In genomic region chr5:130405201-130405600, GRCm38 (mm10) we compare ENCODE assay signal across 9 mouse cellular contexts. TPM values are rescaled to one million over a fixed set of nuclear protein-coding genes. Genes with fewer than 3 reads are reported as not detected.
DNase-seq lines count a peak whose midpoint lies in the region; ATAC-seq and TF ChIP-seq lines count a peak whose summit lies in the region.
"Had no signal": no experiment of that assay in that cellular context is flagged by ENCODE, and none has a peak within 500 bp of the region (broad histone marks: within the 10 kb centered on the region; RNA-seq: fewer than 3 reads in every experiment).

No protein-coding gene starts in this region.

- H3K27me3 ChIP-seq in hindbrain, embryonic 10.5 days (ENCODE audit: insufficient read depth, poor library complexity, severe bottlenecking): no peaks in the 10 kb centered on the region
- no peaks in the 10 kb centered on the region for H3K27me3 ChIP-seq in hindbrain, embryonic 12.5 days
- no peaks in the 10 kb centered on the region for H3K27me3 ChIP-seq in CH12.LX (replicated peaks)
- no peaks in the 10 kb centered on the region for H3K27me3 ChIP-seq in embryonic facial prominence, embryonic 11.5 days (ENCODE audit: control insufficient read depth, insufficient read depth, low read length)

- TF ChIP-seq POLR2A in CH12.LX (IDR thresholded peaks at IDR 0.05; ENCODE audit: low read depth, low read length): no peak

- H3K36me3 ChIP-seq in hindbrain, embryonic 10.5 days: no peaks in the 10 kb centered on the region
- no peaks in the 10 kb centered on the region for H3K36me3 ChIP-seq in hindbrain, embryonic 12.5 days
- H3K36me3 ChIP-seq in CH12.LX (replicated peaks in 1 of 2; ENCODE audit: control insufficient read depth in 1 of 2, insufficient read depth in 1 of 2, low read length in 1 of 2): no peaks in the 10 kb centered on the region
- no peaks in the 10 kb centered on the region for H3K36me3 ChIP-seq in embryonic facial prominence, embryonic 11.5 days (replicated peaks; ENCODE audit: control insufficient read depth, insufficient read depth, low read depth, low read length)

- ATAC-seq in hindbrain, embryonic 12.5 days (ENCODE audit: low FRiP score): no peak
- no peak for ATAC-seq in embryonic facial prominence, embryonic 11.5 days (replicated peaks; ENCODE audit: insufficient number of reproducible peaks, low FRiP score, low TSS enrichment, low read depth)
- no peak for ATAC-seq in inflammation-experienced regulatory T-cells, adult 6 months

- DNase-seq in hindbrain, embryonic 10.5 days (ENCODE audit: low spot score): peak; percentile 57
- DNase-seq in CH12.LX (ENCODE audit: extremely low read depth): peak; percentile 41
- DNase-seq in adrenal gland, postnatal 36 days: peak; percentile 73 to 74
- peak; percentile 57 for DNase-seq in embryonic facial prominence, embryonic 11.5 days (ENCODE audit: low spot score)
- DNase-seq in layer of hippocampus, postnatal 25 days (ENCODE audit: extremely low spot score in 1 of 2, low spot score in 1 of 2): peak; percentile 50 to 70
- DNase-seq in naive thymus-derived CD4-positive, alpha-beta T cell, adult 2 months (ENCODE audit: low read depth): peak; percentile 5

- H3K4me2 ChIP-seq in hindbrain, embryonic 12.5 days (replicated peaks): no peak overlapping the region
- H3K4me2 ChIP-seq in CH12.LX (ENCODE audit: insufficient read depth, low read depth, poor library complexity, severe bottlenecking): no peak overlapping the region
- no peak overlapping the region for H3K4me2 ChIP-seq in embryonic facial prominence, embryonic 11.5 days (ENCODE audit: low read depth, low read length)

- H3K79me2 ChIP-seq in CH12.LX (replicated peaks; ENCODE audit: control insufficient read depth, extremely low read depth, insufficient read depth, poor library complexity, severe bottlenecking): no peaks in the 10 kb centered on the region

- H3K9ac ChIP-seq in hindbrain, embryonic 12.5 days: no peak overlapping the region
- no peak overlapping the region for H3K9ac ChIP-seq in CH12.LX (ENCODE audit: insufficient read depth, low read depth)
- no peak overlapping the region for H3K9ac ChIP-seq in embryonic facial prominence, embryonic 11.5 days (replicated peaks; ENCODE audit: low read length)

- H3K4me3 ChIP-seq in hindbrain, embryonic 10.5 days: no peak overlapping the region
- H3K4me3 ChIP-seq in hindbrain, embryonic 12.5 days: no peak overlapping the region
- H3K4me3 ChIP-seq in CH12.LX (replicated peaks in 1 of 3; ENCODE audit: low read depth in 2 of 3, low read length in 2 of 3, poor library complexity in 1 of 3): no peak overlapping the region
- H3K4me3 ChIP-seq in embryonic facial prominence, embryonic 11.5 days (ENCODE audit: low read depth, low read length): no peak overlapping the region

- in situ Hi-C loops in CH12.LX (cut with MboI; ENCODE audit: low pct_ligation_motif_present, low pct_unique_long_range_greater_than_20kb, low sequenced_read_pairs): loop anchor here (10.0 kb wide), 1 partner anchor 450 kb away; no protein-coding TSS in a partner anchor

- TF ChIP-seq EP300 in CH12.LX (IDR thresholded peaks at IDR 0.05; ENCODE audit: low read length): no peak

- peak; percentile 82 to 83 for TF ChIP-seq CTCF in CH12.LX (conservative IDR thresholded peaks at IDR 0.05 in 1 of 2, IDR thresholded peaks at IDR 0.05 in 1 of 2; ENCODE audit: low read depth in 2 of 2, low read length in 2 of 2)

- 37% methylated on average over 1 of the region's 1 CpGs for WGBS in hindbrain, embryonic 10.5 days
- 42% methylated on average over 1 of the region's 1 CpGs for WGBS in hindbrain, embryonic 12.5 days
- WGBS in embryonic facial prominence, embryonic 11.5 days: 42% methylated on average over 1 of the region's 1 CpGs

- 0 out of 2 replicates have a peak, but pooled peaks cover 12% of the 10 kb centered on the region for H3K9me3 ChIP-seq in hindbrain, embryonic 10.5 days
- H3K9me3 ChIP-seq in hindbrain, embryonic 12.5 days (replicated peaks): peaks cover 12% of the 10 kb centered on the region; the same call in 1 of the 2 replicates
- H3K9me3 ChIP-seq in CH12.LX (replicated peaks; ENCODE audit: low read length): peaks cover 24% of the 10 kb centered on the region
- no peaks in the 10 kb centered on the region for H3K9me3 ChIP-seq in embryonic facial prominence, embryonic 11.5 days (replicated peaks; ENCODE audit: control insufficient read depth, low read length)

- peak; percentile 57 for TF ChIP-seq RAD21 in CH12.LX (IDR thresholded peaks at IDR 0.05; ENCODE audit: low read depth, low read length)

- no peaks in the 10 kb centered on the region for H3K4me1 ChIP-seq in hindbrain, embryonic 10.5 days (replicated peaks)
- H3K4me1 ChIP-seq in hindbrain, embryonic 12.5 days: no peaks in the 10 kb centered on the region
- H3K4me1 ChIP-seq in CH12.LX (ENCODE audit: control insufficient read depth in 1 of 2, insufficient read depth in 2 of 2): no peaks in the 10 kb centered on the region
- H3K4me1 ChIP-seq in embryonic facial prominence, embryonic 11.5 days (ENCODE audit: control insufficient read depth, insufficient read depth, low read length): no peaks in the 10 kb centered on the region

- H3K27ac ChIP-seq in hindbrain, embryonic 10.5 days: no peak overlapping the region
- H3K27ac ChIP-seq in hindbrain, embryonic 12.5 days: no peak overlapping the region
- H3K27ac ChIP-seq in CH12.LX (ENCODE audit: insufficient read depth, low read depth): no peak overlapping the region
- no peak overlapping the region for H3K27ac ChIP-seq in embryonic facial prominence, embryonic 11.5 days (replicated peaks; ENCODE audit: low read depth, low read length)
- H3K27ac ChIP-seq: macrophage had no signal

- dilution Hi-C loops in CH12.LX (cut with MboI; ENCODE audit: extremely low pct_ligation_motif_present, extremely low pct_unique_long_range_greater_than_20kb, low sequenced_read_pairs): no loop called here

TF ChIP-seq in CH12.LX, 34 proteins besides CTCF, POLR2A, EP300 and RAD21:
- TF ChIP-seq ZC3H11A (IDR thresholded peaks at IDR 0.05; ENCODE audit: low read depth, low read length): 0 out of 2 replicates have a peak, but pooled peaks have one; percentile 17
- no peak for TF ChIP-seq USF2 (conservative IDR thresholded peaks at IDR 0.05; ENCODE audit: low read depth, low read length)
- no peak for TF ChIP-seq NRF1 (IDR thresholded peaks at IDR 0.05; ENCODE audit: low read depth, low read length)
- no peak for TF ChIP-seq MYC (IDR thresholded peaks at IDR 0.05; ENCODE audit: low read depth, low read length)
- no peak for TF ChIP-seq NELFE (IDR thresholded peaks at IDR 0.05; ENCODE audit: low read depth, low read length)
- TF ChIP-seq SMC3 (IDR thresholded peaks at IDR 0.05; ENCODE audit: low read depth, low read length): peak; percentile 85
TF ChIP-seq in CH12.LX: peak in this region for 2.

RNA-seq across cellular contexts. Expression of gene A330070K13Rik, which starts 20.8 kb away (rescaled TPM):
- polyA plus RNA-seq in hindbrain, embryonic 10.5 days (2016; fragmentation: Nextera tagmentation; extraction: Ambion mirVana): not detected in 2 replicates
- polyA plus RNA-seq in hindbrain, embryonic 12.5 days (2016; fragmentation: Nextera tagmentation; extraction: Ambion mirVana): not detected in 2 replicates
- not detected in 2 replicates for total RNA-seq in CH12.LX (2012; rRNA removed)
- not detected in 2 replicates for total RNA-seq in CH12.LX (2014; rRNA removed)
- not detected in 2 replicates for polyA plus RNA-seq in CH12.LX (2012; ENCODE audit: insufficient read length, low read depth)
- not detected for total RNA-seq in adrenal gland, postnatal 36 days (2021)
- not detected in 2 replicates for polyA plus RNA-seq in embryonic facial prominence, embryonic 11.5 days (2014; fragmentation: Nextera tagmentation; extraction: Ambion mirVana)
- 1 to 10 TPM; 2.2 to 5.3 TPM for total RNA-seq in layer of hippocampus, postnatal 25 days (2021)
- polyA plus RNA-seq in inflammation-experienced regulatory T-cells, adult 6 months (2017; shearing (Covaris generic)): not detected
- polyA plus RNA-seq: macrophage had no signal

RNA-seq across cellular contexts. Expression of gene Caln1, which starts 35.9 kb away (rescaled TPM):
- 0.34 and 0.93 TPM in 2 replicates for polyA plus RNA-seq in hindbrain, embryonic 10.5 days (2016; fragmentation: Nextera tagmentation; extraction: Ambion mirVana)
- polyA plus RNA-seq in hindbrain, embryonic 12.5 days (2016; fragmentation: Nextera tagmentation; extraction: Ambion mirVana): 2.9 and 3.0 TPM in 2 replicates
- total RNA-seq in CH12.LX (2012; rRNA removed) (under 0.01 and 0.08 TPM in 2 replicates), CH12.LX (2014; rRNA removed) (not detected in 2 replicates)
- polyA plus RNA-seq in CH12.LX (2012; ENCODE audit: insufficient read length, low read depth): 0.14 TPM in 1 of 2 replicates, not detected in the other
- total RNA-seq in adrenal gland, postnatal 36 days (2021): 10 to 100 TPM; 35.2 to 55.2 TPM
- polyA plus RNA-seq in embryonic facial prominence, embryonic 11.5 days (2014; fragmentation: Nextera tagmentation; extraction: Ambion mirVana): 0.38 and 0.49 TPM in 2 replicates
- total RNA-seq in layer of hippocampus, postnatal 25 days (2021): 100 to 1,000 TPM; 140 to 151 TPM
- not detected for polyA plus RNA-seq in inflammation-experienced regulatory T-cells, adult 6 months (2017; shearing (Covaris generic))
- polyA plus RNA-seq: macrophage had no signal

Comparison
In these comparisons a context has a peak if more than half of its experiments do, and no peak if none do; other contexts are left out.
1. DNase-seq: peak in every context shown above with its lines; median percentile 74 in adrenal gland, postnatal 36 days; 60 in layer of hippocampus, postnatal 25 days; 57 in hindbrain, embryonic 10.5 days; 57 in embryonic facial prominence, embryonic 11.5 days; 41 in CH12.LX; 5 in naive thymus-derived CD4-positive, alpha-beta T cell, adult 2 months.